Mouse (Mus musculus) ES-Bruce4 (cell line): Measurements from ENCODE around the gene Lrrc20. TPM values are rescaled to one million over a fixed set of nuclear protein-coding genes. Genes with fewer than 3 reads are reported as not detected.
"Not testable (repeated sequence)": the region's sequence is repeated elsewhere in the genome, so short reads cannot be mapped to it uniquely, and the experiment has no call there.

Experiments used
- H3K27ac ChIP-seq: 2 replicates; pipeline ENCODE4 v1.5.1; 2012; ENCODE audit warnings: low read length, inconsistent platforms; ENCODE audit not compliant: insufficient read depth
- H3K27me3 ChIP-seq: 2 replicates; pipeline ENCODE4 v1.6.1; 2012; ENCODE audit warnings: mild to moderate bottlenecking, low read length, inconsistent platforms; ENCODE audit not compliant: control insufficient read depth, poor library complexity, insufficient read depth, severe bottlenecking
- H3K36me3 ChIP-seq: 2 replicates; pipeline ENCODE4 v1.6.1; 2012; ENCODE audit warnings: inconsistent platforms, mild to moderate bottlenecking, low read length, moderate library complexity; ENCODE audit not compliant: control insufficient read depth, poor library complexity, insufficient read depth, severe bottlenecking
- H3K4me1 ChIP-seq: one replicate; pipeline ENCODE4 v1.8.1; 2011; ENCODE audit warnings: low read length; ENCODE audit not compliant: control insufficient read depth, insufficient read depth
- H3K4me3 ChIP-seq: 2 replicates; pipeline ENCODE4 v1.5.1; 2011; ENCODE audit warnings: low read depth, mild to moderate bottlenecking, low read length
- H3K9ac ChIP-seq: 2 replicates; pipeline ENCODE4 v1.6.1; 2012; ENCODE audit warnings: low read depth, mild to moderate bottlenecking, inconsistent platforms; ENCODE audit not compliant: poor library complexity, severe bottlenecking
- H3K9me3 ChIP-seq: replicated peaks from 2 replicates; pipeline ENCODE4 v1.6.1; 2012; ENCODE audit warnings: mild to moderate bottlenecking, low read length, inconsistent platforms; ENCODE audit not compliant: control insufficient read depth, poor library complexity, insufficient read depth, severe bottlenecking
- CTCF ChIP-seq: IDR thresholded peaks from one replicate; pipeline ENCODE4 v1.8.1; 2011; ENCODE audit warnings: low read depth, low read length
- EP300 ChIP-seq: IDR thresholded peaks from 2 replicates; pipeline ENCODE4 v1.6.1; 2011; ENCODE audit warnings: low read depth, low read length; ENCODE audit not compliant: insufficient read depth
- POLR2A ChIP-seq: IDR thresholded peaks from one replicate; pipeline ENCODE4 v1.8.1; 2011; ENCODE audit warnings: low read length; ENCODE audit not compliant: insufficient read depth
- polyA plus RNA-seq: library from polyadenylated mRNA; stranded (reverse); fragments of >200 nt; gene quantifications from 2 replicates; pipeline ENCODE4 v1.2.4, GENCODE M21; 2011; ENCODE audit warnings: low read depth; ENCODE audit not compliant: missing spikeins, insufficient read depth, insufficient read length

Lrrc20 gene
- polyA plus RNA-seq, 1 experiment: 6.4 TPM

- H3K9me3 ChIP-seq: peaks cover 11% of the 10 kb centered on the region; the same call in 1 of the 2 replicates
- peaks cover 3% of the 10 kb centered on the region for H3K4me1 ChIP-seq
- no peak overlapping the region for H3K4me3 ChIP-seq
- H3K27ac ChIP-seq: no peak overlapping the region
- no peaks in the 10 kb centered on the region for H3K27me3 ChIP-seq
- H3K9ac ChIP-seq: no peak overlapping the region
- no peaks in the 10 kb centered on the region for H3K36me3 ChIP-seq
- no peak for TF ChIP-seq EP300
- TF ChIP-seq POLR2A: no peak
- TF ChIP-seq CTCF: no peak
These were observed 111.7 kb downstream of the Lrrc20 start for GRCm38 (mm10) chr10:61587241-61587849.

- Histone ChIP-seq H3K27ac (no peak overlapping the region), H3K36me3 (no peaks in the 10 kb centered on the region), H3K9me3 (no peaks in the 10 kb centered on the region), H3K27me3 (no peaks in the 10 kb centered on the region), H3K9ac (no peak overlapping the region), H3K4me1 (no peaks in the 10 kb centered on the region), H3K4me3 (no peak overlapping the region)
- TF ChIP-seq CTCF (no peak), POLR2A (no peak), EP300 (no peak)
These were observed 122.4 kb downstream of the Lrrc20 start for GRCm38 (mm10) chr10:61597991-61598390.

- no peaks in the 10 kb centered on the region for H3K36me3 ChIP-seq
- no peak overlapping the region for H3K27ac ChIP-seq
- no peaks in the 10 kb centered on the region for H3K4me1 ChIP-seq
- no peak for TF ChIP-seq CTCF
- no peak for TF ChIP-seq POLR2A
- TF ChIP-seq EP300: no peak
- H3K4me3 ChIP-seq: no peak overlapping the region
- no peak overlapping the region for H3K9ac ChIP-seq
- H3K27me3 ChIP-seq: no peaks in the 10 kb centered on the region
- no peaks in the 10 kb centered on the region for H3K9me3 ChIP-seq
These were observed 124.0 kb downstream of the Lrrc20 start for GRCm38 (mm10) chr10:61599556-61600114.

- Histone ChIP-seq H3K9me3 (no peaks in the 10 kb centered on the region), H3K27me3 (no peaks in the 10 kb centered on the region), H3K27ac (no peak overlapping the region), H3K9ac (peak overlapping the region; percentile 17; the same call in 1 of the 2 replicates), H3K4me3 (peak overlapping the region; percentile 95), H3K36me3 (no peaks in the 10 kb centered on the region), H3K4me1 (no peaks in the 10 kb centered on the region)
- TF ChIP-seq CTCF: peak; percentile 74
- TF ChIP-seq EP300: no peak
These were observed 126.9 kb downstream of the Lrrc20 start for GRCm38 (mm10) chr10:61602283-61603033.

- Histone ChIP-seq H3K4me3 (no peak overlapping the region), H3K9ac (no peak overlapping the region), H3K27me3 (no peaks in the 10 kb centered on the region), H3K4me1 (no peaks in the 10 kb centered on the region), H3K36me3 (no peaks in the 10 kb centered on the region), H3K27ac (no peak overlapping the region), H3K9me3 (no peaks in the 10 kb centered on the region)
- TF ChIP-seq POLR2A (no peak), CTCF (no peak), EP300 (no peak)
These were observed 128.9 kb downstream of the Lrrc20 start for GRCm38 (mm10) chr10:61604376-61605065.

- H3K27ac ChIP-seq: not testable (repeated sequence)
These were observed 129.8 kb downstream of the Lrrc20 start for GRCm38 (mm10) chr10:61605381-61605780.

More at GRCm38 (mm10) chr10:61605381-61605780, 129.8 kb downstream of the Lrrc20 start:
- not testable (repeated sequence) for H3K9ac ChIP-seq, H3K9me3 ChIP-seq, H3K4me1 ChIP-seq, H3K27me3 ChIP-seq, H3K4me3 ChIP-seq, H3K36me3 ChIP-seq
